Mouse (Mus musculus): ENCODE measurements around the gene BC005561. TPM values are rescaled to one million over a fixed set of nuclear protein-coding genes. Genes with fewer than 3 reads are reported as not detected.

Gene BC005561
- 6.8 and 7.6 TPM in 2 replicates for total RNA-seq (2012; rRNA removed)

DNA sequence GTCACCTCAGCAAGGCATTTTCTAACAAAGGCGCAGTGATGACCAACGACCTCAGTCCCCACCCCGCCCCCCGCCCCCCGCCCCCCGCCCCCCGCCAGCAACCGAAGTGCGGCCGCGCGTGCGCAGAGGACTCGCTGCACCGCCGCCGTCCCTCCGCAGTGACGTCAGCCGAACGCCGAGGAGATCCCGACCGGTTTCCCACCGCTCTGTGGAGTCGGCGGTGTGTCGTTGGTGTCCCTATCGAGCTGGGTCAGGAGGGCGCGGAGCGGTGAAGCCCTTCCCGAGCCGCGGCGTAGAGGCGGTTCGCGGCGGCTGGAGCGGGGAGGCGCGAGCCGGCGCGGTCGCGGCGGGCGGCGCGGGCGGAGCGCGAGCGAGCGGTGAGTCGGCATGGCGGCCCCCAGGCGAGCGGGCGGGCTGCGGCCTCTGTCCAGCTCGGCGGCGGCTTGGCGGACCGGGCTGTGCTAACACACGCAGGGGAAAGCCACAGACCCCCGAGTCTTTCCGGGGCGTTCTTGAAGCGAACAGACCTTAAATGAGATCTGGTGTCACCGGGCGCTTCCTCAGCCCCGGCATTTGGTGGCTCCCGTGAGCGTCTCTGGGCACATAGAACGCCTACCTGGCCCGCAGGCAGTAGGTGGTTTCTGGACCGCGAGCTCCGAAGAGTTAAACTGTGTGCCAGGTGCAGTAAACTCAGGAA lies at the start of gene BC005561:
Gene BC005561 (plus strand): TSS at position 158 of the 697 bp plus-strand sequence.
- peak; percentile 59 for DNase-seq (ENCODE audit: low read depth, low spot score)
- Histone ChIP-seq H3K36me3 (ENCODE audit: control insufficient read depth, insufficient read depth, low read length, poor library complexity, severe bottlenecking) (0 out of 2 replicates have a peak, but pooled peaks cover 3% of the 10 kb centered on the region), H3K9ac (ENCODE audit: insufficient read depth, low read depth, low read length, poor library complexity, severe bottlenecking) (peak within 1 kb of the TSS; percentile 99), H3K9me3 (ENCODE audit: control insufficient read depth, insufficient read depth, low read depth, low read length) (no peaks in the 10 kb centered on the region), H3K4me1 (ENCODE audit: control insufficient read depth in 2 of 2, insufficient read depth in 2 of 2, low read length in 2 of 2, poor library complexity in 1 of 2) (peaks cover 0 to 2% of the 10 kb centered on the region in 2 experiments; a peak in 1 of 4 replicates), H3K4me3 (ENCODE audit: insufficient read depth in 1 of 2, low read depth in 1 of 2, low read length in 2 of 2, poor library complexity in 1 of 2, severe bottlenecking in 1 of 2) (peak within 1 kb of the TSS; percentile 97 to 98), H3K27ac (ENCODE audit: insufficient read depth, low read depth, low read length, poor library complexity, severe bottlenecking) (peak within 1 kb of the TSS; percentile 65; the same call in 1 of the 2 replicates)
- TF ChIP-seq HCFC1 (IDR thresholded peaks at IDR 0.05; ENCODE audit: borderline replicate concordance, insufficient read depth, low read length) (peak; percentile 57; the same call in 1 of the 2 replicates), ZC3H11A (IDR thresholded peaks at IDR 0.05; ENCODE audit: borderline replicate concordance, low read depth, low read length) (no peak)
- in situ Hi-C loops (cut with MboI; ENCODE audit: low sequenced_read_pairs in 2 of 2, unreplicated experiment in 2 of 2), result no loop called here

DNA sequence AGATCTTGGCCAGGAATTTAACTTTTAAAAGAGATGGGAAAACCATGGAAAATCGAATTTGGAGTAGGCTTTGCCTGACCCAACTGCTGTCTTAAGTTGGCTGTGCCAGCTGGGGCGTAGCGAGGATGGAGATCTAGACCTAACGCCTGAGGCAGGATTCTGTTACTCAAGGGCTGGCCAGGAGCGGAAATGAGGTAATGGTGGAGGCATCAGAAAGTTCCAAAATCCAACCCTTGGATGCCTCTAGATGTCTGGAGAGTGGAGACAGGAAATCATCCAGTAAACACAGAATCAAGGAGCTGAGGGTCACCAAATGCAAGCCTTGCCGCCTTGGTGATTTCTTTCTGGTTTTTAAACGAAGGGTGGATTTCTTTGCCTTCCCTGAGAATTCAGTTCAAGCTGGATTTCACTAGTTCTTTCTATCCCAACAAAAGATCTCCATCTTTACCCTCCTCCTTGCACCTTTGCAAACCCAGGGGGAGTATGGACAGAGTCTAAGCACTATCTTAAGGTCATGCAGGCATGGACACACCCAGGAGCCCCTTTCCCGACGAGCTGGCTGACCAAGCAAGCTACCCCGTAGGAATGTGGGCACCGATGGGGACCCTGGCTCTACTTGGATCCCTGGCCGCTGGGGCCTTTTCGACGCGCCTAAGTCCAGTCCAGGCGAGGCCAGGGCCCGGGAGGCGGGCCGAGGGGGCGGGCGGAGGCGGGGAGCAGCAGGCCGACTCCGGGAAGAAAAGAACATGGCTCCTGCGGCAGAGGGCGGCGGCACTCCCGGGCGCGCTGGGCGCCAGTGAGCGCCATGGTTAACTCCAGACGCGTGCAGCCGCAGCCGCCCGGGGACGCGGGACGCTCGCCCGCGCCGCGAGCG lies 49.1 kb upstream of the BC005561 start, which contains the start of gene Pkd2:
Gene Pkd2 (plus strand): TSS at position 619 of the 874 bp plus-strand sequence.
- no peaks in the 10 kb centered on the region; the same call in 1 of the 2 replicates for H3K36me3 ChIP-seq (ENCODE audit: control insufficient read depth, insufficient read depth, low read length, poor library complexity, severe bottlenecking)
- peaks cover 2 to 5% of the 10 kb centered on the region in 2 experiments; a peak in 2 of 4 replicates for H3K4me1 ChIP-seq (ENCODE audit: control insufficient read depth in 2 of 2, insufficient read depth in 2 of 2, low read length in 2 of 2, poor library complexity in 1 of 2)
- peak within 1 kb of the TSS; percentile 84 for H3K27ac ChIP-seq (ENCODE audit: insufficient read depth, low read depth, low read length, poor library complexity, severe bottlenecking)
- TF ChIP-seq ZNF384 (IDR thresholded peaks at IDR 0.05; ENCODE audit: low read depth, low read length), result no peak
- TF ChIP-seq HCFC1 (IDR thresholded peaks at IDR 0.05; ENCODE audit: borderline replicate concordance, insufficient read depth, low read length), result no peak
- in situ Hi-C loops (cut with MboI; ENCODE audit: low sequenced_read_pairs in 2 of 2, unreplicated experiment in 2 of 2), result no loop called here
- peak within 1 kb of the TSS; percentile 89 for H3K9ac ChIP-seq (ENCODE audit: insufficient read depth, low read depth, low read length, poor library complexity, severe bottlenecking)
- DNase-seq (ENCODE audit: low read depth, low spot score), result no peak
- peak within 1 kb of the TSS; percentile 80 to 85 for H3K4me3 ChIP-seq (ENCODE audit: insufficient read depth in 1 of 2, low read depth in 1 of 2, low read length in 2 of 2, poor library complexity in 1 of 2, severe bottlenecking in 1 of 2)
- 0 out of 2 replicates have a peak, but pooled peaks cover 2% of the 10 kb centered on the region for H3K9me3 ChIP-seq (ENCODE audit: control insufficient read depth, insufficient read depth, low read depth, low read length)

DNA sequence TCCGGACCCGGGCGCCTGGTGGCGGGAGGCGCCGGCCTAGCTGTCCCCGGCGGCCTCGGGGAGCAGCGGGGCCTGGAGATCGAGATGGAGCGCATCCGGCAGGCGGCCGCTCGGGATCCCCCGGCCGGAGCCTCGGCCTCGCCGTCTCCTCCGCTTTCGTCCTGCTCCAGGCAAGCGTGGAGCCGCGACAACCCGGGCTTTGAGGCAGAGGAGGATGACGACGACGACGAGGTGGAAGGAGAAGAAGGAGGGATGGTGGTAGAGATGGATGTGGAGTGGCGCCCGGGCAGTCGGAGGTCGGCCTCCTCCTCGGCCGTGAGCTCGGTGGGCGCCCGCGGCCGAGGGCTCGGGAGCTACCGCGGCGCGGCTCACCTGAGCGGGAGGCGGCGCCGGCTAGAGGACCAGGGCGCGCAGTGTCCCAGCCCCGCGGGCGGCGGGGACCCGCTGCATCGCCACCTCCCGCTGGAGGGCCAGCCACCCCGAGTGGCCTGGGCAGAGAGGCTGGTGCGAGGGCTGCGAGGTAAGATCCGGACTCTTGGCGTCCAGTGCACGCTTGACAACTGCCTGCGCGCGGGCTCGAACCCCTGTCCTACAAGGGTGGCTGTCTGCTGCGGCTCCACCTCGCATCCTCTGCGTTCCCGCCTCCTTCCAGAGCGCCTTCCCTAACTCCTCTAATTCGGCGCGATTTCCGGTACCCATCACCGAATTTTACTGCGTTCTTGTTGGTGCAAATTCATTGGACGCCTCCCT lies 48.3 kb upstream of the BC005561 start:
- Histone ChIP-seq H3K36me3 (ENCODE audit: control insufficient read depth, insufficient read depth, low read length, poor library complexity, severe bottlenecking) (no peaks in the 10 kb centered on the region; the same call in 1 of the 2 replicates), H3K4me3 (ENCODE audit: insufficient read depth in 1 of 2, low read depth in 1 of 2, low read length in 2 of 2, poor library complexity in 1 of 2, severe bottlenecking in 1 of 2) (peak overlapping the region; percentile 80 to 85), H3K27ac (ENCODE audit: insufficient read depth, low read depth, low read length, poor library complexity, severe bottlenecking) (peak overlapping the region; percentile 84), H3K9me3 (ENCODE audit: control insufficient read depth, insufficient read depth, low read depth, low read length) (0 out of 2 replicates have a peak, but pooled peaks cover 2% of the 10 kb centered on the region), H3K4me1 (ENCODE audit: control insufficient read depth in 2 of 2, insufficient read depth in 2 of 2, low read length in 2 of 2, poor library complexity in 1 of 2) (peaks cover 2 to 5% of the 10 kb centered on the region in 2 experiments; a peak in 2 of 4 replicates), H3K9ac (ENCODE audit: insufficient read depth, low read depth, low read length, poor library complexity, severe bottlenecking) (peak overlapping the region; percentile 89)
- peak; percentile 83 for DNase-seq (ENCODE audit: low read depth, low spot score)
- in situ Hi-C loops (cut with MboI; ENCODE audit: low sequenced_read_pairs in 2 of 2, unreplicated experiment in 2 of 2), result no loop called here
- TF ChIP-seq MAFK (IDR thresholded peaks at IDR 0.05; ENCODE audit: insufficient read depth, low read depth, low read length) (no peak), ZNF384 (IDR thresholded peaks at IDR 0.05; ENCODE audit: low read depth, low read length) (no peak), CHD2 (IDR thresholded peaks at IDR 0.05; ENCODE audit: low read depth, low read length) (no peak), HCFC1 (IDR thresholded peaks at IDR 0.05; ENCODE audit: borderline replicate concordance, insufficient read depth, low read length) (peak; percentile 29; the same call in 1 of the 2 replicates), ZC3H11A (IDR thresholded peaks at IDR 0.05; ENCODE audit: borderline replicate concordance, low read depth, low read length) (no peak)

- Histone ChIP-seq H3K36me3 (ENCODE audit: control insufficient read depth, insufficient read depth, low read length, poor library complexity, severe bottlenecking) (no peaks in the 10 kb centered on the region; the same call in 1 of the 2 replicates), H3K9ac (ENCODE audit: insufficient read depth, low read depth, low read length, poor library complexity, severe bottlenecking) (peak overlapping the region; percentile 89; the same call in 1 of the 2 replicates), H3K4me1 (ENCODE audit: control insufficient read depth in 2 of 2, insufficient read depth in 2 of 2, low read length in 2 of 2, poor library complexity in 1 of 2) (peaks cover 2 to 5% of the 10 kb centered on the region in 2 experiments; a peak in 2 of 4 replicates), H3K27ac (ENCODE audit: insufficient read depth, low read depth, low read length, poor library complexity, severe bottlenecking) (no peak overlapping the region; the same call in 1 of the 2 replicates), H3K9me3 (ENCODE audit: control insufficient read depth, insufficient read depth, low read depth, low read length) (0 out of 2 replicates have a peak, but pooled peaks cover 2% of the 10 kb centered on the region), H3K4me3 (ENCODE audit: insufficient read depth in 1 of 2, low read depth in 1 of 2, low read length in 2 of 2, poor library complexity in 1 of 2, severe bottlenecking in 1 of 2) (peak overlapping the region; percentile 80 to 85)
- no peak for TF ChIP-seq HCFC1 (IDR thresholded peaks at IDR 0.05; ENCODE audit: borderline replicate concordance, insufficient read depth, low read length)
- TF ChIP-seq ZNF384 (IDR thresholded peaks at IDR 0.05; ENCODE audit: low read depth, low read length), result no peak
- no peak for TF ChIP-seq MAFK (IDR thresholded peaks at IDR 0.05; ENCODE audit: insufficient read depth, low read depth, low read length)
- TF ChIP-seq ZC3H11A (IDR thresholded peaks at IDR 0.05; ENCODE audit: borderline replicate concordance, low read depth, low read length), result no peak
- TF ChIP-seq CHD2 (IDR thresholded peaks at IDR 0.05; ENCODE audit: low read depth, low read length), result no peak
- in situ Hi-C loops (cut with MboI; ENCODE audit: low sequenced_read_pairs in 2 of 2, unreplicated experiment in 2 of 2), result no loop called here
- DNase-seq (ENCODE audit: low read depth, low spot score), result no peak
Observed at GRCm38 (mm10) chr5:104460456-104460838, 47.7 kb upstream of the BC005561 start.

Measured in ES-E14 (cell line).